Mouse (Mus musculus): ENCODE measurements around the gene Git2.

Git2 gene

DNA sequence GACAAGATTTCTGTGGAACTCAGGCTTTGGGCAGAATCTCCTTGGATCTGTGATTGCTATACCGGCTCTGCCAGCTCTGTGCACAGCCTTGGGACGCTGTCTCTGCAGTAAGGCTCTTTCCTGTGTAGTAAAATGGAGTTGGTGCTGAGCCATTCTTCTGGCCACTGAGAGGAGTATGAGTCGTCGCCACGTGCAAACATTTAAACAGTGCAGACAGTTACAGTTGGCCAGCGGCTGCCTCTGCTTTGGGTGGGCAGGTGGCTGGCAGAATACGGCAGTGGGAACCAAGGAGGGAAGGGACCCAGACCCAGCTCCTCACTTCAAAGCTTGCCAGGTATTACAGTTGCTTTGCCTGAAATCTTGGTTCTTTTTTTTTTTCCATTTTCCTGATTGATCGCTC lies 21.9 kb upstream of the Git2 start:
- DNase-seq (ENCODE audit: low spot score in 2 of 2) = no peak

DNA sequence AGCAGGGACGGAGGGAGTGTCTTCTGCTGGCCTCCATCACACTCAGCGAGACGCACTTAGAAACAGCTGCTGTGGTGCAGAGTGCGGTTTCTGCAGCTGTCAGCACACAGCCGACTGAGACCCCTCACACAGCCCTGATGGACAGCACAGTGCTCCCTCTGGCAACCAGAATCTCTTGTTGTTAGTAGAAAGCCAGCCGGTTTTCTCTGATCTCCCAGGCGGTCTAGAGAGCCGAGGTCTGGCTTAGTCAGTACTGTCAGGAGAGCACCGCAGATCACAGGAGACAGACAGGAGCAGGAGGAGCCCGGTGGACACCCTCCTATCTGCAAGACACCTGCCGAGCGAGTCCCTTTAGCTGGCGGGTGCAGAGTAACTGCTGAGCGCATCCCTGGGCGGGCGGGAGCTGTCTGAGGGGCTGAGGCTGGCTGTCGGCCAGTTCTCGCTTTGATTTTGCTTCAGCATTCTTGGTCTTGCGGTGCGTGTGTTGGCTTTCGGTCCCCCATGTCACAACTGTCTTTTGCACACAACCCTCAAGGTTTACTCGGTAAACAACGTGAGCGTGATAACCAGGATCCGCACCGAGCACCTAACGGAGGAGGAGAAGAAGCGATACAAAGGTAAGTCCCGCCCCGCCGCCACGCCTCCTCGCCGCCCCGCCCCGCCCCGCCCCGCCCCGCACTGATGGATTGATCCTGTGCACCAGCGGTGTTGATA lies 21.1 kb upstream of the Git2 start:
- no peak for DNase-seq (ENCODE audit: low spot score in 2 of 2)

DNA sequence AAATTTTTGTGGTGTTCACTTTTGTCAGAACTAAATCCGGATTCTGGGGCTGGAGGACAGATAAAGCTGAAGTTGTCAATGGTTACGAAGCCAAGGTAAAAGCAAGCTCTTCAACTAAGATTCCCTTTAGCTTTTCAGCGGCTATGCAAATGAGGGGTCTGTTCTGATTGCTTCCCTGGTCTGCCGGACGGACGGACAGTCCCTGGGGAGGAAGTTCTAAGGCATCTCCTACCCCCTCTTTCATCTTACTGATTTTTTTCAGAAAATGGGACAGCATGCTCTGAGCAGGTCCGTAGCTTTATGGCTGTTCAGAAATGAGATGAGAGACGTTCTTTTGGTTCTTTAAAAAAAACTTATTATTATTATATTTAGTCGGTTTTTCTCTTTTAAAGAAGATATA lies 20.3 kb upstream of the Git2 start:
- DNase-seq (ENCODE audit: low spot score in 2 of 2) = no peak

DNA sequence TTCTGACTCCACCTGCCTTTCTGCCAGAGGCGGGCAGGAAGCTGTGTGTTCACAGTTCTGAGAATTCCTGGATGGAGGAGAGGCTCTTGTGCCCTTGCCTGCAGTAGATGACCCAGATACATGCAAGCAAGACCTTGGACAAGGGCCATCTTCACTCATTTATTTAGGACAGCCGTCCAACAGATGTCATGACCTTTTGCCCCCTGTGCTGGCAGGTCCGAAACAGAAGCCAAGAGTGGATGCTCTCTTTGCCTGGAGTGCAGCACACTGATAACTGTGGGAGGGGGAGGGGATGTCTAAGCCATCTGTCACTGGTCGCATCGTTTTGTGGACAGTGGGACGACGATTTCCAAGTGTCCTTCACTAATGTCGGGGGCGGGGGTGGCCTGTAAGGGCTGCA lies 19.9 kb upstream of the Git2 start:
- no peak for DNase-seq (ENCODE audit: low spot score in 2 of 2)

DNA sequence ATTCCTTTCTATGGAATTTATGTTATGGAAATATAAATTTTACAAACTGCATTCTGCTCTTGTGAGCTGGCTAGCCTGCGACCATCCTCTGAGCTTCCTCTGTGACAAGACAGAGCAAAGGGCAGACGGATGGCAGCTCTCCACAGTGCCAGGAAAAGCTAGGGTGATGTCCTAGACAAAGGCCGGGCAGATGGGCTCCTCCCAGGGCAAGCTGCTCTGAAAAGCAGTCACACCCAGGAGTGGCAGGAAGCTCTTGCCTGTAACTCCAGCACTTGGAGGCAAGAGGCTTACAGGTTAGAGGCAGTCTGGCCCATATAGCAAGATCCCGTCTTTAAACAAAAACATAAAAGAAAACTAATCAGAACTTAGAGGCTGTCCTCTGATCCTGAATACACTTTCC lies 19.3 kb upstream of the Git2 start:
- DNase-seq (ENCODE audit: low spot score in 2 of 2) = no peak

DNA sequence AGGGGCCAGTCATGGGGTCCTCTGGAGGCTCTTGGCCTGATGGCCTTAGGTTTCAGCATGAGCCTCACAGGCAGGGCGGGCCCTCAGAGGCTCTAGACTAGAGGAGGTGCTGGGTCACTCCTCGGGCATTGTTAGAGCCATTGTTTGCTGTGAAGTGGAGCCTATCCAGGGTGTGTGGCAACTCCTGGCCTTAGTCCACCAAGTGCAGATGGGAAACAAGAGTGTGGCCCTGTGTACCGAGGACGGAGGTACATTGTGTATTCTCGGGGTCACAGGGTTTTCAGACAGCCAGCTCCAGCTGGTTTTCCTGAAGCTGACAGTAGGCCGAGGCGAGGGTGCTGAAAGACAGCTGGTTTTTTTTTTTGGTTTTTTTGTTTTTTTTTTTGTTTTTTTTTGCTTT lies 18.0 kb upstream of the Git2 start:
- no peak for DNase-seq (ENCODE audit: low spot score in 2 of 2)

DNA sequence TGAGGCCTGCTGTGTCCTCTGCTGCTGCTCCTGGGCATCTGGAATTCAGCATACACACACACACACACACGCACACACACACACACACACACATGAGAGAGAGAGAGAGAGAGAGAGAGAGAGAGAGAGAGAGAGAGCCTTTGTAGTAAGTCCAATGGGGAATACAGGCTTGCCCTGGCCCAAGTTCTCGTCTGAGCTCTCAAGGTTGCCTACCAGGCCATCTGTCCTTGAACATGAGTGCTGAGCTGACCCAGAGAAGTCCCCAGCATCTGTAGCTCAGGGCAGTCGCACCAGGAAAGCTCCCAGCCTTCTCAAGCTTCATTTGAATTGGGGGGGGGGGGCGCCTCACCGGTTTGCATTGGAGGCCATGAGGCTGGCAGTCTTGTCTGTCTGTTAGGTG lies 9.9 kb upstream of the Git2 start:
- DNase-seq (ENCODE audit: low spot score in 2 of 2) = no peak

DNA sequence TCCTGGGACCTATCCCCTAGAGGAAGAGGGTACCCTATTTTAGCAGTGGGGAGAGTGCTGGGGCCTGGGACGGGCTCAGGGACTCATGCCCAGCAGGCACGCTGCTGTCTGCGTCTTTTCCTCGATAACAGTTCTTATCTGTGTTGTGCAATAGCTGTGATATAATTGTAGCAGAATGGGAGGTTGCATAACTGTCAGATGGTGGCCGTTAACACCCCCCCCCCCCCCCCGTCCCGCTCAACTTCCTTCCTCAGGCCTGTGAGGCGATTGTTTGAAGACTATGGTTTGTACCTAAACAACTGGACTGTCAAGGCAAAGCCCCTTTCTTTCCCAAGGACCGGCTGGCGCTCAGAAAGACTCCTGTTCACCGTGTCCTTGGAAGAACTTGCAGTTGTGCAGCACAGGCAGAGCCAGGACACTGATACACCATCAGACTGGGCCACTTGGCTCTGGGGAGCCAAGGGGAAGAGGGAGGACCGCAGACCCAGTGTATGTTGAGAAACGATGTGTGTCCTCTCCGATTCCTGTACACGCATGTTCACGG lies 9.4 kb upstream of the Git2 start:
- peak in 1 of 2 experiments; percentile 40 for DNase-seq (ENCODE audit: low spot score in 2 of 2)

DNA sequence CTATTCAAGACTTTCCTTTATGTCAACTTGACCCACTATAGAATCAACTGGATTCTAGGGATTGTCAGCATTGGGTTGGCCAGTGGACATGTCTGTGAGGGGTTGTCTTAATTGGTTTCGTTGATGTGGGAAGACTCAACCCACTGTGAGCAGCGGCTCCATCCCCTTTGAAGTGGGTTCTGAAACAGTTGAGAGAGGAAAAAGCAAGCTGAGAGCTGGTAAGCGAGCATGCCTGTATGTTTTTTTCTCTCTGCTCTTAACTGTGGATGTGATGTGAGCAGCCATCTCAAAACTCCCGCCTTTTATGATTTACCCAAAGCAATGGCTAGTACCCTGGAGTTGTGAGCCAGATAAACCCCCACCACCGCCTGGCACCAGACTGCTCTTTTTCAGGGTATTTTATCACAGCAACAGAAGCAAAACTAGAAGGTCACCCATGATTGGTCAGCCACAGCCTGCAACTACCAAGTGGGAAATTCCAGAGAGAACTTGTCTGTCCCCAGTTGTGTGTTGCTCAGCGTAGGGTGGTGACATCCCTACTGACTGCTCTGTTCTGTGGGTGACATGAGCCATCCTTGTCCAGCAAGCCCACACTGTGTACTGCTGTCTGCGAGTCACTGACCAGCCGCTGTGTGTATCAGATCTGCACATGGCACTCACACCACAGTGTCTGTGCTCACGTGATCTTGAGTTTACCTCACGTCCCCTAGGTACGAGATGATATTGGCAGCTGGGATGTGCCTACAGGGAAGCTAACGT lies 8.3 kb upstream of the Git2 start:
- DNase-seq (ENCODE audit: low spot score in 2 of 2) = peak; percentile 73 to 83

DNA sequence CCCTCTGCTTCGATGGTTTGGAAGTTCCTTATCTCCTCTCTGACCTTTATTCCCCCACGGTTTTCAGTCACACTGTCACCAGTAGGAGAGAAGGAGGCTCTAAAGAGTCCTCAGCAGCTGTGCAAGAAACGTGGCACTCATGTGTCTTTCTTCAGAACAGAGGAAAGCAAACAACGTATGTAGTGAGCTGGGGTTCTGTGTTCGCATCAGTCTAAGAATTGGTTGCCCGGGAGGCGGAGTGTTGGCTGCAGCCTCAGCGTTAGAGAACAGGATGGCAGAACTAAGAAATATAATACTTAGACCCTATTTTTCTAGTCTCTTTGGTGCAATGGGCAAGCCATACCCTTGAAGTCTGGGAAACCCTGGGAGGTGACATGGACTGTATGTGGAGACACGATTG lies 7.7 kb upstream of the Git2 start:
- no peak for DNase-seq (ENCODE audit: low spot score in 2 of 2)

DNA sequence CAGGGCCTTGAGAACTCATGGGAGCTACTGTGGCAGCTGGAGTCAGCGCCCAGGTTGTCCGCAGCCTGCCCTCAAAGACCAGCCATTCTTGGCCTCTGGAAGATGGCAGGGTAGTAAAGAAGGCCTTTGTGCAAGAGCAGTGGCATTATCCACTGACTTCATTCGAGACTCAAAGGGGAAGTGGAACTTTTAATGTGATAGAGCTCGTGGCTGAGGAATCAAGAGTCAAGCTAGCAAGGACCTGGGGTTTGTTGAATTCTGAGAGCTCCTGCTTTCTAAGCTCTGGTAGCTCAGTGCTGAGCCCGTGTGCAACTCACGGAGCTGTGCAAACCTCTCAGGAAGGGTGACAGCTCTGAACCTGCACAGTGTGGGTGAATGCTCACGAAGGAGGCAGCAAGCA lies 5.6 kb upstream of the Git2 start:
- no peak for DNase-seq (ENCODE audit: low spot score in 2 of 2)

DNA sequence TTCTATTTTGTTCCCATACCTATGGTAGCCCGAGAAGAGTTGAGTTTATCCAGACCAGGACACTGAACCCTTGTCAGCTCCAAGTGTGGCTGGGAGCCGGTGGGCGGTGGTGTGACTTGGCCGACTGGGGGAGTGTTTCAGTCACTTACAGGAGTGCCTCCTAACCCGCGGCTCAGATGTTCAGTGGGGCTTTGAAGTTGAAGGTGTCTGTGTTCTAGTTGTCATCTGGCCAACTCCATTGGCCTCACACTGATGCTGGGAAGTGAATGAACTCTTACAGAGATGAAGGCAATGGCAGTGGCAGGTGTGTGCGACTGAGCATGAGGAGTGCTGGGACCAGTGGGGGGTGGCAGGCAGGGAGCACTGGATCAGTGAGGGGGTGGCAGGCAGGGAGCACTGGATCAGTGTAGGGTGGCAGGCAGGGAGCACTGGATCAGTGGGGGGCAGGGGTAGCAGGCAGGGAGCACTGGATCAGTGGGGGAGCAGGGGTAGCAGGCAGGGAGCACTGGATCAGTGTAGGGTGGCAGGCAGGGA lies 4.7 kb upstream of the Git2 start:
- DNase-seq (ENCODE audit: low spot score in 2 of 2) = no peak

DNA sequence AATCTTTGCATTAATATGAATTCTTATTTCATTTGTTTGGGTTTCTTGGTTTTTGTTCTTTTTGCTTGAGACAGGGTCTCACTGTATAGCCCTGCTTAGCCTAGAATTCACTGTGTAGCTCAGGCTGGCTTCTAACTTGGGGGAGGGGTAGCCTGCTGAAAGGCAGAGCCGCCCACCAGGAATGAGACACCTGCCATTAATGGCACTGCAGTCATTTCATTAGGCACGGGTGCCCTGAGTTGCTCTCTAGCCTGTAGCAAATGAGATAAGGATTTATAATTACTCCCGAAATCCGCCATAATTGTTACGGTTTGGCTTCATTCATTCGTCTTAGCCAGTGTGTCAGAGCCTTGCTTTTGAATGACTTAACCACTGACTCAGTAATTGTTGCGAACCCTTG lies 857 bp upstream of the Git2 start:
- DNase-seq (ENCODE audit: low spot score in 2 of 2) = no peak

DNA sequence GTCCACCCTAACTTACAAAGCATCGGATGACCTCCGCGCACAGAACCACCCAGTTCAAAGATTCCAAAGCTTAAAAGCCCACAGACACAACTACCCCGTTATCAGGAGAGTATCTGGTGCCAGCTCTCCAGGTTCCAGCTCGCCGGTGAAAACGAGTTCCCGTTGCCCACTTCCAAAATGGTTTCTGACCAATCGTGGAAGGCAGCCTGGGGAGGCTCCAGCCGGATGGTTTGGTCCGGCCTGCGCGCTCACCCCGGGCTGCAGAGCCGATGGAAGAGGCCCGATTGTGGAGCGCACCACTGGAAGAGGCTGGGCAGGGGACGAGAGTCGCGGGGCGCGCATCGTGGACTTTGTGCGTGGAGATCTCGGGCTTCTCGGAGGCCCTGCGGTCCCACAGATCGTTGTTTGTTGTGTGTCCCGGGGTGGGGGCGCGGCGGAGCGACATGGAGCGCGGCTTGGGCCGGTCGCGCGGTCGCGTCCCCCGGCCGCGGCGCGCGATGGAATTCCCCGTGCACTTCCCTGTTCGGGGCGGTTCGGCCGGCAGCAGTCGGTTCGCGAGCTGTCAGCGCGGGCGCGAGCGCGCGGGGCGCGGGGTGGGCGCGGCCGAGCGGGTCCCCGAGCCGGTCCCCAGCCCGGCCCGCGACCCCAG lies 790 bp downstream of the Git2 start, which contains the start of gene Ankrd13a:
Ankrd13a (plus strand) TSS at position 275 of the 649 bp plus-strand sequence.
- DNase-seq (ENCODE audit: low spot score in 2 of 2) = peak; percentile 89 to 93

DNA sequence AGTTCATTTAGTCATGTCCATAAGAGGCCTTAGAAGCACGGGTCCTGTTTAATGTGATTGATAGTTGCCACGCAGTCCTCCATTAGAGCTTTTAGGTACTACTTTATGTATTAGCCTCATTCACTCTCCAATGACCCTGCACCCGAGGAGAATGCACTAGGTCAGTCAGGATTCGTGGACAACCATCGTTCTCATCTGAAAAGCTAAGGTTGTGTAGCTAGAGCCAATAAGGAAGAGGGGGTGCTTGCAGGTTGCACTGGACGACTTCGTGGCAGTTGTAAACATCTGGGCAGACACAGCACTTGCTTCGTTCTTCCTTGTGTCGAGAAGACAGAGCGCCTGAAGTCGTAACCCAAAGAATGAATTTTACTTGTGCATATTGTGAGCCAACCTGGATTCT lies 1.5 kb downstream of the Git2 start:
- peak in 1 of 2 experiments; percentile 42 for DNase-seq (ENCODE audit: low spot score in 2 of 2)

DNA sequence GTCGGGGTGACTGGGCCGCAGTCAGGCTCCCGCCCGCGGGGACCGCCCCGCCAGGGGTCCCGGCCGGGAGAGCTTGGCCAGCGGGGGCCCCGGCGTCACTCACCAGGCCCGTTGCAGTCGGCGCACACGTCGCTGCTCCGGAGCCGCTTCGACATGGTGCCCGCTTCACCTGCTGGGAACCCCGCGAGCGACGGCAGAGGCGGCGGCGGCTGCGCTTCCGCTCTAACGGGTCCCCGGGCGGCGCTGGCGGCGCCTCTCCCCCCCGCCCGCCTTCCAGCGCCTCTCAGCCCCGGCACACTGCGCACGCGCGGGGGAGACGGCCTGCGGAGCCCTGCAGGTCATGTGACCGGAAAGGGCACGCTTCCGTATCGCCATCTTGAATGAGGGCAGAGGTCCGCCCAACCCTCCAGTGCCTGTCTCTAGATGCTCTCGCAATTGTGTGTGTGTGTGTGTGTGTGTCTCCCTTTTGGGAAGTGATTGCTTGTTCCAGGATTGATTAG lies 2.1 kb downstream of the Git2 start:
- peak; percentile 94 to 97 for DNase-seq (ENCODE audit: low spot score in 2 of 2)

DNA sequence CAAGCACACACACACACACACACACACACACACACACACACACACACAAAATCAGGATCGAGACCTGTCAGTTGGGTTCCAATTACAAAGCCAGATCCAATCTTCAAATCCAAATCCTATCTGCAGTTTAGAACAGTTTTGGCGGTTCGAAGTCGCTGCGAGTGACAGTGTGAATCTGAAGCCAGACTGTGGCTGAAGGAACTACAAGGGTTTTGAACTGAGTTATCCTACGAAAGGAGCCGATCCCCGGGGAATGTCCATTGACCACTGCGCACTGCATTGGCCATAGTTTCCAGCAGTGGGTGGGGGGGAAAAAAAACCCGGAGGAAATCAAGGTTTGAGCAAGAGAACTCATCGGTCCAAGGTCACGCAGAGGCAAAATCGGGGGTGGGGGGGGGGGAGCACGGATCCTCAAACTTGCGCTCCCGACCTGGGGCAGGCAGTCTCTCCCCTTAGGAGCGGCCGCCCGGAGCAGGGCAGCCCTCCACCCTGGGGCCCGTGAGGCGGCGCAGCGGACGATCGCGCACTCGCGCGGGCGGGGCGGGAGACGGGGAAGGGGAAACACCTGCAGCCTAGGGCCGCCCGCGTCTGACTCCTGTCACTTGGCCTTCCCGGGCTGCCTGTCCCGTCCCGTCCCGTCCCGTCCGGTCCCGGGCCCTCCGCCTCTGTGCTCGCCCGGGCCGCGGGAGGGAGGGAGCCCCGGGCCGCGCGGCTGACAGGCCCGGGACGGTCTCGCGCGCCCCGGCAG lies 2.7 kb downstream of the Git2 start:
- DNase-seq (ENCODE audit: low spot score in 2 of 2) = peak; percentile 40 to 52

DNA sequence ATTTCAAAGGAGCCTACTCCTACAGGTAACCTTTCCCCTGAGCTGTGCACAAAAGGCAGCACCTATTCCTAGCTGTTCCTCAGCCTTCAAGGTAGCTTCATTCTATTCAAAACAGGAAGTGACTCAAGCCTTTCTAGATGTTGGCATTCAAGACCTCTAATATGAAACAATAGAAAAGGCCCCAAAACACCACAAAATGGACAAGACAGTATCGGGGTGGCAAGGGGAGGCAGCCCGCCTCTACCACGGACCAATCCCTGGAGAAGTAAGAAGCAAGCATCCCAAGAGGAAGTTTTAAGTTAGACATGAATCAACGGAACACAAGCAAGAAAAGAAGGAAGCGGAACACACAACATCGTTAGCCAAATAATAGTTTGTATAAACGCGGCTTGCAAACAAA lies 3.5 kb downstream of the Git2 start:
- DNase-seq (ENCODE audit: low spot score in 2 of 2) = peak in 1 of 2 experiments; percentile 22

DNA sequence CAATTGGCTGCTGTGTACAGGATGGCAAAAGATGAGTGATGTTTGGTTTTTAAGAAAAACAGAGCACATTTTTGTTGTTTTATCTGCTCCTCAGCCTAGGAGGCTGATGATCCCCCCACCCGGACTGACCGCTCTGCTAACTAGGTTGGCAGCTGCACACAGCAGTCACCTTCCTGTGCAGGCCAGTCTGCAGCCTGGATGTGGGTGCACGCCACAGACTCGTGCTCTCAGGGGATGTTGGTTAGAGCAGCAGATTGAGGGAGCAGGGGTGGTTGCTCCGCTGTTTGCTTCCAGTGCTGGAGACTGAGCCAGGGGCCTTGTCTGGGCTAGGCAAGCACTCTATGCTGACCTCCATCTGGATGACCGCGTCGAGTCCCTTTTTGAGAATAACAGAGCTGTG lies 5.5 kb downstream of the Git2 start:
- peak; percentile 50 to 53 for DNase-seq (ENCODE audit: low spot score in 2 of 2)

DNA sequence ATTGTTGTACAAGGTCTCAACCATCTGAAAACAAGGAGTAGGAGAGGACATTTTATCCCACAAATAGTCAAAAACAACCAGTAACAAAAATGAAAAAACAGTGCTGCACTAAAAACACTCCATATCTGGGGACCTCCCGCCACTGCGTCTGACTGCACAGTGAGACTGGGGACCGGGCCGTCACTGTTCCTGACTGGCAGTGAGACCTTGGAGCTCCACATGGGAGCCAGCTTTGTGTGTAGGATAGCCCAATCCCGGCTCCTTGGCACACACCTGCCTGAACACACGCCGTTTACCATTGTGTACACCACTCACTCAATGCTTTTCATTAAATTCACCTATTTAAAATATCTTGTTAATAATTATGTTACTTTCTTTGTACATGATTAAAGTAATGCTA lies 8.1 kb downstream of the Git2 start:
- DNase-seq (ENCODE audit: low spot score in 2 of 2) = no peak

DNA sequence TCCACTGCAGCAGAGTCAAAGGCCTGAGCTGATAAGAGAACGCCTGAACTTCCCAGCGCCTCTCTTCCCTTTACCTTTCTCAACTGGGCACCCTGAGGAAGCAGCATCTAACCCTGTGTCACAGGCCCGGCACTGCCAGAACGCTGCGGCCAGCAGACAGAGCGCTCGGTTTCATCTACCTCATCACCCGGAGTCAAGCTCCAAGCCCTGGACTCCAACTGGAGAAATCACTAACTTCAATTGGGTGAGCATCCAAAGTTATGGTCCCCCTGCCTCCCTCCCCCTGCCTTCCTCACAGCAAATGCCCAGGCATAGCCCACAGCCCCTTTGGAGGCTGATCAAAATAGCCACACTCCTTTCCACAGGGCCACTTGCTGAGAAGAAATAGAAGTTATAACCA lies 8.6 kb downstream of the Git2 start:
- no peak for DNase-seq (ENCODE audit: low spot score in 2 of 2)
